Mouse (Mus musculus): ENCODE data around the gene Tex261. TPM values are rescaled to one million over a fixed set of nuclear protein-coding genes. Genes with fewer than 3 reads are reported as not detected.

The Tex261 gene
- total RNA-seq, 2 experiments from 2014 or later, result 135 to 214 TPM

- no peak for DNase-seq
Observed at GRCm38 (mm10) chr6:83762344-83762743, 13.3 kb downstream of the Tex261 start, which contains the start of gene Ankrd53. Ankrd53 (plus strand) TSS chr6:83762644.

- no peak for DNase-seq
Observed at GRCm38 (mm10) chr6:83756051-83756450, 19.6 kb downstream of the Tex261 start.

GRCm38 (mm10) chr6:83750171-83750684, 25.4 kb downstream of the Tex261 start:
- peak; percentile 56 to 72 for DNase-seq

- no peak for DNase-seq
Observed at GRCm38 (mm10) chr6:83749286-83749685, 26.3 kb downstream of the Tex261 start.

- no peak for DNase-seq
Observed at GRCm38 (mm10) chr6:83745466-83745865, 30.1 kb downstream of the Tex261 start.

- DNase-seq, result no peak
Observed at GRCm38 (mm10) chr6:83744557-83744956, 31.1 kb downstream of the Tex261 start.

GRCm38 (mm10) chr6:83744126-83744525, 31.5 kb downstream of the Tex261 start:
- DNase-seq, result peak in 1 of 2 experiments; percentile 19

- no peak for DNase-seq
Observed at GRCm38 (mm10) chr6:83743212-83743611, 32.4 kb downstream of the Tex261 start.

GRCm38 (mm10) chr6:83742761-83743160, 32.9 kb downstream of the Tex261 start, which contains the start of gene Atp6v1b1:
Atp6v1b1 (plus strand) TSS chr6:83742990.
- DNase-seq, result no peak

- DNase-seq, result no peak
Observed at GRCm38 (mm10) chr6:83738596-83738995, 37.0 kb downstream of the Tex261 start.

GRCm38 (mm10) chr6:83737311-83737710, 38.3 kb downstream of the Tex261 start:
- no peak for DNase-seq

GRCm38 (mm10) chr6:83731128-83731527, 44.5 kb downstream of the Tex261 start:
- DNase-seq, result peak; percentile 80 to 89

GRCm38 (mm10) chr6:83729350-83729970, 46.2 kb downstream of the Tex261 start:
- no peak for DNase-seq

GRCm38 (mm10) chr6:83728488-83728887, 47.1 kb downstream of the Tex261 start:
- DNase-seq, result peak; percentile 22 to 24

- DNase-seq, result no peak
Observed at GRCm38 (mm10) chr6:83727178-83727577, 48.4 kb downstream of the Tex261 start.

GRCm38 (mm10) chr6:83722526-83722925, 53.1 kb downstream of the Tex261 start:
- no peak for DNase-seq

Other genes with a start within 250 kb of the Tex261 start
- under 1 TPM; 0.30 to 0.76 TPM for gene Actg2, start 239.5 kb downstream of the Tex261 start, total RNA-seq (2021)
- gene Stambp, start 203.1 kb downstream of the Tex261 start, total RNA-seq (2021), result 10 to 100 TPM; 21.3 to 22.0 TPM
- gene Clec4f, start 119.6 kb downstream of the Tex261 start, total RNA-seq (2021), result not detected
- under 1 TPM in 1 of 2 experiments, not detected in 1; 0.20 TPM for gene Cd207, start 98.0 kb downstream of the Tex261 start, total RNA-seq (2021)
- gene Vax2, start 64.5 kb downstream of the Tex261 start, total RNA-seq (2021), result not detected
- gene Atp6v1b1, start 32.8 kb downstream of the Tex261 start, total RNA-seq (2021), result not detected
- not detected for gene Ankrd53, start 13.2 kb downstream of the Tex261 start, total RNA-seq (2021)
- 10 to 100 TPM; 48.2 to 56.7 TPM for gene Nagk, start 19.2 kb upstream of the Tex261 start, total RNA-seq (2021)
- gene Paip2b, start 55.9 kb upstream of the Tex261 start, total RNA-seq (2021), result 10 to 100 TPM; 30.7 to 31.1 TPM
- gene Zfp638, start 91.3 kb upstream of the Tex261 start, total RNA-seq (2021), result 100 to 1,000 TPM in 1 of 2 experiments, 10 to 100 TPM in 1; 89.5 to 100 TPM
- gene Dysf, start 232.8 kb upstream of the Tex261 start, total RNA-seq (2021), result 10 to 100 TPM; 47.5 to 51.0 TPM

Measured in adrenal gland, postnatal 36 days (tissue).